Mouse (Mus musculus): ENCODE data around the gene Zfyve28.
A peak's percentile ranks its signal among the peaks of the same experiment; 100 is the strongest.

The Zfyve28 gene

DNA sequence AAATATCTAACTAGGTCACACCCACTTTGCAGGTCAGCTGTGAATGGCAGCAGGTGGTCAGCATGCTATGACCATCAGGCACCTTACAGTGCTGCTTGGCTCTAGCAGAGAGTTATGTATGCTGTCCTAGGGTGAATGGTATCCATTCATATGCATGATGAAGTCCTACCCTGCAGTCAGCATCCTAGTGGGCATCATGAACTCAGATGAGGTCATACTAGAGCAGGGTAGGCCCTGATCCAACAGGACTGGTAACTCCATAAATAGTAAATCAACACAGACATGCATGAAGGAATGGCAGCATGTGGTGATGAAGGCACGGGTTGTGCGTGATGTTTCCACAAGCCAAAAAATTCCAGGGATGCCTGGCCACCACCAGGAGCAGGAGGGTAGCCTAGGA lies 82.5 kb downstream of the Zfyve28 start:
- DNase-seq (ENCODE audit: low spot score), result no peak

DNA sequence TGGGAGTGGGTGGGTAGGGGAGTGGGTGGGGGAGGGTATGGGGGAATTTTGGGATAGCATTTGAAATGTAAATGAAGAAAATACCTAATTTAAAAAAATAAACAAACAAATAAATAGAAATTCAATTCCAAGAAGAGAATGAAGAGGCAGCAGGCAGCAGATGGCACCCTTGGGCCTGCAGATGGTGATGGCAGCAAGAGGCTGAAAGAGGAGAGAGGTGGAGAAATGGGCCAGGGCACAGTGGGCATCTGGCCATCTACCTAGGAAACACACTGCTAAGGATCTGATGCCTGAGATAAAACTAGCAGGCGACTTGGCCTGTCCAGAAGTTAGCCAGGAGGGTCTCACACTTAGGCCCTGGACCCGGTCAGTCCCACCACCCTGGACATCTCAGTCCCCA lies 83.3 kb downstream of the Zfyve28 start:
- no peak for DNase-seq (ENCODE audit: low spot score)

DNA sequence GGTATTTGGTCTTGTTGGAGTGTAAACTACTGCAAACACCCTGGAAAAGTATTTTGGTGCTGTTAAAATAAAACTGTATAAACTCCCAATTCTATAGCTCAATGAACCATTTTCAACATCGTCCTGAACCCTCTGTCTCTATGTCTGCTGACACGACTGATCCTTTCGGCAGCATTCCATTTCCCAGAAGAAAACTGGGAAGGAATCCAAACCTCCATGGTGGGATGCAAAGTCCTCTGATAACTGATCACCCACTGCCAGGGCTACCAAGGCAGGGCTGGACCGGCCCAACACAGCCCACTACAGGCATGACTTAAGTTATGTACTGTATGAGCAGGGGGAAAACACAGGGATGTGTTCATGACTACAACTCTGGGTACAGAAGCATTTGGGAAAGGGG lies 86.2 kb downstream of the Zfyve28 start:
- DNase-seq (ENCODE audit: low spot score), result no peak

DNA sequence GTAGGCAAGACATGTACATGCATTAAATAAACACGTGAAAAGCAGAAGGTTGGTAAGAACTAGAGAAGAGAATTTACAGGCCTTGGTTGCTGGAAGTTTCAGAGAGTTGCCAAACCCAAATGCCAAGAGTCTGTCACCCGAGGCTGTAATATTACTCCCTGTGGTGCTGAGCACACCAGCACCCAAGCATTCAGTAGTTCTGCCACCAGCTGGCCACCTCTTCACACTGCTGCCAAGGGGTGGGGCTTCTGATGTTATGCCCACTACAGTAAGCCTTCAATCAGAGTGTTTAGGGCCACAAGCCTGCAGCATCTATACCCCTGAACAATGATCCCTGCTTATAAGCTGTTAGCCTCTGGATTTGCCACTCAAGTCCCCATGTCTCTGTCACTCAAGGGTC lies 86.9 kb downstream of the Zfyve28 start:
- no peak for DNase-seq (ENCODE audit: low spot score)

- no peak for DNase-seq (ENCODE audit: low spot score)
These were observed 89.6 kb downstream of the Zfyve28 start for GRCm38 (mm10) chr5:34198615-34199014.

GRCm38 (mm10) chr5:34197243-34197642 lies 91.0 kb downstream of the Zfyve28 start:
- no peak for DNase-seq (ENCODE audit: low spot score)

GRCm38 (mm10) chr5:34196423-34196822 lies 91.8 kb downstream of the Zfyve28 start:
- no peak for DNase-seq (ENCODE audit: low spot score)

- no peak for DNase-seq (ENCODE audit: low spot score)
These were observed 92.5 kb downstream of the Zfyve28 start for GRCm38 (mm10) chr5:34195786-34196185.

DNA sequence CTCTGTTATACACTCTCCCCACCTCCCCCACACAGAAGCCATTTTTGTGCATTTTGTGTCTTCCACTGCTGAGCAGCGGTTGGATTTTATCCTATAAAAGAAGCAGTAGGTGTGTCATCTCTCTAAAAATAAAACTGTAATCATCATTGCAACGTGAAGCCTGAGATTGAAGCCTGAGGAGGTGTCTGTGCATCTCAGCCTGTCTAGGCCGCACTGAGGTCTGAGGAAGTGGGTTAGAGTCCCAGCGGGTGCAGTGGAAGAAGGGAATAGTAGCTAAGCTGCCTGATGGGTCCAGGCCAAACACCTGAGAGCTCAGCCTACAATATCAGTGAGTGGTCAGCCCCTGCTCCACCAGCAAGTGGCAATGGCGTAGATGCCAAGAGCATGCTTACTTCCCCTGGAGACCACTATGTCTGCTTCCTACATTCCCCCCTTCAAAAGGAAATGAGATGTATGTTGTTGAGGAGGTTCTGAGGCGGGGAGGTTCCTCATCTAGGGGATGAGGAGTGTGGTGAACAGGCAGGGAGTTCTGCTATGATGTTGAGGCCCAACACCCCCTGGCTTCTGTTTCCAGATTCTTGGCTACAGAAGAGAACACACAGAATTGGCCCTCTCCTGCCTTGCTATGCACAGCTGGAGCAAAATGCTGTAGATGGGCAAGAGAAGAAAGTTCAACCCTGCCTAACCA lies 93.1 kb downstream of the Zfyve28 start:
- DNase-seq (ENCODE audit: low spot score), result no peak

DNA sequence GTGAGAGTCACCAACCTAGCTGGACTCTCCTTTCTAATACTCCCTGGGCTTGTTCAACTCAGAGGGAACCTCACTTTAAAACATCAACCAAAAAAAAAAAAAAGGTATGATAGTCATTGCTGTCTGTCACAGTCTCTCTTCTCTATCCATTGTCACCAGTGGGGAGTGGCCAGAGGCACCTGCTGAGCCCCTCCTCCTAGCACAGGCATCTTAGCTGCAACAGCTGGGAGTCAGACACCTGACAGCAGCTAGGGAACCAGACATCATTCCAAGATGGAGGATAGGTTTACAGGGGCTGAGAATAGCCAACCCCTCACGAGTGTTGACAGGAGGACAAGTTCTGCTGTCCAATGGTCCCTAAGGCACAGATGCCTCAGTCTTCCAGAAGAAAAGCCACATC lies 93.8 kb downstream of the Zfyve28 start:
- DNase-seq (ENCODE audit: low spot score), result no peak

DNA sequence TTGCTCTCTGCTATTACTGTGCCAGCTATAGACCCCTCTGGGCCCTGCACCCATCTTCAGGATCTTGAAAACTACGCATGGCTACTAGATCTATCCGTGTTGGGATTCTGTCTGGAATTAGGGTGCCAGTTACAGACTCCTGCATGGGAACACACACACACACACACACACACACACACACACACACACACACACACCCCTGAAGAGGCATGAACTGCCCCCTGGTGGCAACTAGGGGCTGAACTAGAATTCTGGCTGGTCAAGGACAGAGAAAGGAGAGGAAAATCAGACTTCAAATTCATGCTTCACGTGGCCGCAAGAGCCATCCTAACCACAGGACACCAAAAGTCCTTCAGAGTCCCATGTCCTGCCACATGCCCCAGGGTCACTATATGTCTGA lies 96.4 kb downstream of the Zfyve28 start:
- DNase-seq (ENCODE audit: low spot score), result peak; percentile 32

GRCm38 (mm10) chr5:34191021-34191420 lies 97.2 kb downstream of the Zfyve28 start:
- DNase-seq (ENCODE audit: low spot score), result no peak

DNA sequence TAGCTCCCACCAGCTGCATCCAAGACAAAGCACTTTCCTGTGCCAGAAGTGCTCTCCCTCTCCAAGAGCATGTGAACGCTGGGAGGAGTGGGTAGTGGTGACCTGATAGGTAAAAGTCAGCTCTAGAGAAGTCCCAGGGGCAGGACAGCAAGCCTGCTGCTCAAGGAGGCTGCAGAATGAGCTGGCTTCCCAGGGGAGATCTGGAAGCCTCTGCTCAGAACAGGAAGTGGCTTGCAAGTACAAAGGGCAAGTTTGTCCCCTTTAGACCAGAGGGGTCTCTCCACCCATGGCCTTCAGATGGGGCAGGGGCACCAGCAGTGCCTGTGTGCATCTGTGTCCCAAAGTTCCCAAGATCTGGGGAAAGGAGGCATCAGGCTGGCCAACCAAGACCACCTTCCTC lies 98.7 kb downstream of the Zfyve28 start:
- DNase-seq (ENCODE audit: low spot score), result no peak

DNA sequence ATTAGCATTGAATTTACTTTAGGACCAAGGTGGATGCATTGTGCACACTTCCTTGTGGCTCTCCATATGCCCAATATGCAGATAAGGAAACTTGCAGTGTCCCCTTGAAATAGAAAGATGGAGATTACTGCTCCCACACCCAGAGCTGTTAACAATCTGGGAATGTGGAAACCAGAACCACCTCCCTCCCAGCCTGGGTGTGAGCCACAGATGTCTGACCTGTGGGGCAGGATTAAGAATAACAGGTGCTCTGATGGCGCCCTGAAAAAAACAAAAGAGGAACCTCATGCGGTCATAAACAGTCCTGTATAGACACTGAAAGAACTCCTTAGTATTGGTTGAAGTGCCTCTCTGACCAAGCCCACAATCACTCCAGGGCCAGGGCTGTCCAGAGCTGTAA lies 99.4 kb downstream of the Zfyve28 start:
- no peak for DNase-seq (ENCODE audit: low spot score)

DNA sequence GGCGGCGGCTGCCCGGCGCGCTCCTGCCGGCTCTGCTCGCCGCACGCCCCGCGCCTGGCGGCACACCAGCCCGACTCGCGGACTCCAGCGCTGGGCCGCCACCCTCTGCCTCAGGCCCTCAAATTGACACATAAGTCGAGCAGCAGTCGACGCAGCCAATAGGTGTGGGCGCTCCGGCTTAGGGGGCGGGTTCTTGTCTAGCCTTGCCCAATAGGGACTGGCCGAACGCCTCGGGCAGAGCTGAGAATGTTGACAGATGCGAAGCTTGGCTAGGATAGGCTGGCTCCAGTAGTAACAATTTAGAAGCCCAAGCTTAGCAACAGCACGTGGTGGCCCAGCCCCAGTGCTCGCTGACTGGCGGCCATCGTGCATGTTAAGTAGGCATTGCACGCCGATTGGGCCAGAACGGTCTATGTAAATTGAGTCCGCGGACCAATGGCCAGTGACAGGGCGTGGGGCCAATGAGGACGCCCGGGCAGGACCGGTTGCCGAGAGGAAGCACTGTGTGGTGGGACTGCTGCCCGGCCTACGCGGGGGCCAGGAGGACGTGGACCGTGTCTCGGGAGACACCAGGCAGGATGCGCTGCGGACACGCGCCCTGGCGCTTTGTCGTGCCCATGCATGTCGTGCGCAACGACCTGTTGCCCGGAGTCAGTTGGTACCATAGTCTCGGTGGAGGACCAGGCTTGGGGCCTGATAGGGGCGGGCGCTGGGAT lies 100.5 kb downstream of the Zfyve28 start, which contains the start of gene Mxd4:
Gene Mxd4, minus strand, starts transcription at position 120 of the 716 bp plus-strand sequence.
- peak; percentile 99 for DNase-seq (ENCODE audit: low spot score)

- peak; percentile 51 for DNase-seq (ENCODE audit: low spot score)
These were observed 101.3 kb downstream of the Zfyve28 start for GRCm38 (mm10) chr5:34186961-34187391.

DNA sequence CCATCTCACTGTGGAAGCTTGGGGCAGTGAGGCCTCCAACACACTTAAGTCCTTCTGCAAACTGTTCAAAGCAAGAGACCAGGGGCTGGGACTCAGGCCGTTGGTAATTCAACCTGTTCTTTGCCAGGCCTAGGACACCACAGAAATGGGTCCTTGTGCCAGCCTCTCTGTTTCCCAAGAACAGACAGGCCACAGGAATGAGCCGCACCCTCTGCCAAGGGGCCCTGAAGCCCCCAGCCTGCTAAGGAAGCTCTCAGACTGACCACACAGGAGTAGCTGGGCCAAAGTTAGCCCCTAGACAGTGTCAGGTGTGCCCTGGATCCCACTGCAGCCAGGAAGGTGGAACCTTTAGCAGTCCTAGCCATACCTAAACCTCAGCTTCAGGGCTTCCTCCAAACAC lies 101.9 kb downstream of the Zfyve28 start:
- DNase-seq (ENCODE audit: low spot score), result no peak

- no peak for DNase-seq (ENCODE audit: low spot score)
These were observed 102.5 kb downstream of the Zfyve28 start for GRCm38 (mm10) chr5:34185791-34186190.

GRCm38 (mm10) chr5:34185051-34185580 lies 103.1 kb downstream of the Zfyve28 start:
- DNase-seq (ENCODE audit: low spot score), result no peak

GRCm38 (mm10) chr5:34183976-34184375 lies 104.3 kb downstream of the Zfyve28 start:
- no peak for DNase-seq (ENCODE audit: low spot score)

GRCm38 (mm10) chr5:34183156-34183880 lies 104.9 kb downstream of the Zfyve28 start:
- DNase-seq (ENCODE audit: low spot score), result no peak

- no peak for DNase-seq (ENCODE audit: low spot score)
These were observed 105.8 kb downstream of the Zfyve28 start for GRCm38 (mm10) chr5:34182486-34182885.

- DNase-seq (ENCODE audit: low spot score), result no peak
These were observed 110.4 kb downstream of the Zfyve28 start for GRCm38 (mm10) chr5:34177821-34178220.

Measured in retina, embryonic 14.5 days (tissue).